Mouse (Mus musculus): Measurements from ENCODE around the gene Trio. TPM values are rescaled to one million over a fixed set of nuclear protein-coding genes. Genes with fewer than 3 reads are reported as not detected.

Gene Trio
- polyA plus RNA-seq, 1 experiment: 0.03 TPM

DNA sequence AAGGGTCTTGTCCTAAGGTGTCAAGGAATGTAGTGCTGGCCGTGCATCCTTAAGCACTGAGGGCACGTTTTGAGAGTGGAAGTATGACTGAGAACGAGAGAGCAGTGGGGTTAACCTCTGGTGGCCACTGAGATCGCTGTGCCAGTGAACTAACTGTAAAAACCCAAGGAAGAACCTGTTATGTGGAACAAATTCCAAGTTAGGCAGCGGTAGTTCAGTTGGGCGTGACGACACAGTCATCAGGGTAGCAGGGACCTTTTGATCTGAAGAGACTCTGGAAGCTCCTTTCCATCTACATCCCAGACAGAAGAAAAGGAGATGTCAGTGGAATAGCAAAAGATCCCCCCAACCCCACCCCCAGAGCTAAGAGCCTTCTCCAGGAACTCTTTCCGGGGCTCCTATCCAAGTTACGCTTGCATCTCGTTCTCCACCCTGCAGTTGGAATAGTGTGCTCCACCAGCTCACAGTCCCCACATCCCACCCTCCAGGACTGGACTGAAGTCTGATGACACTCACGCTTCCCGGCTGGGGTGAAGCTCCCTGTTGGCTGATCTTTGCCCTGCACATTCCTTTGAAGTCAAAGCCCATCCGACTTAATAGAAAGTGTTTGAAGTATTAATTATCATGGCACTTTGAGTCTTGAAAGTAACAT, 38.6 kb upstream of the Trio start:
- Histone ChIP-seq H3K4me1 (ENCODE audit: control insufficient read depth) (no peaks in the 10 kb centered on the region), H3K9me3 (ENCODE audit: control insufficient read depth, low read length) (peaks cover 2% of the 10 kb centered on the region; the same call in 1 of the 2 replicates), H3K4me3 (replicated peaks) (no peak overlapping the region), H3K27me3 (ENCODE audit: control insufficient read depth) (no peaks in the 10 kb centered on the region), H3K36me3 (ENCODE audit: control insufficient read depth) (no peaks in the 10 kb centered on the region)
- TF ChIP-seq TAL1 (IDR thresholded peaks at IDR 0.05; ENCODE audit: low read length): no peak
- TF ChIP-seq GATA1 (IDR thresholded peaks at IDR 0.05; ENCODE audit: low read length): no peak

- no peaks in the 10 kb centered on the region for H3K27me3 ChIP-seq (ENCODE audit: control insufficient read depth)
- no peak for TF ChIP-seq TAL1 (IDR thresholded peaks at IDR 0.05; ENCODE audit: low read length)
- TF ChIP-seq GATA1 (IDR thresholded peaks at IDR 0.05; ENCODE audit: low read length): no peak
- H3K4me3 ChIP-seq (replicated peaks): no peak overlapping the region
- H3K9me3 ChIP-seq (ENCODE audit: control insufficient read depth, low read length): peaks cover 2% of the 10 kb centered on the region; the same call in 1 of the 2 replicates
- H3K36me3 ChIP-seq (ENCODE audit: control insufficient read depth): no peaks in the 10 kb centered on the region
- H3K4me1 ChIP-seq (ENCODE audit: control insufficient read depth): no peaks in the 10 kb centered on the region
Observed at GRCm38 (mm10) chr15:28063466-28063865, 37.8 kb upstream of the Trio start.

DNA sequence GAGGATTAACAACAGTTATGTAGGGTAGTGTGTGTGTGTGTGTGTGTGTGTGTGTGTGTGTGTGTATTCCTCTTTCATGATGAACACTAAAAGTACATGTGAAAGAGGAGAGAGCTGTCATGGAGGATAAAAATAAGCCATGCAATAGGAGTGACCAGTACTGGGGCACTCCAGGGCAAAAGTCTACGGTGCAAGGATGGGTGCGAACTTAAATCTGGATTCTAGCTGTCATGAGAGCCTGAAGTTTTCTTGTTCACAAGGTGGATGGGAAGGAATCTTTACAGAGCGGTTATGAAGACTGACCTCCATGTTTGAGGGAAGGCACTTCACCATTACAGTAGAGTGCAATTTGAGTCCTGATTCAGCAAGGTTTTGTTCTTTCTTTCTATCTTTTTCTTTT, 36.4 kb upstream of the Trio start:
- TF ChIP-seq TAL1 (IDR thresholded peaks at IDR 0.05; ENCODE audit: low read length) (no peak), GATA1 (IDR thresholded peaks at IDR 0.05; ENCODE audit: low read length) (no peak)
- Histone ChIP-seq H3K4me3 (replicated peaks) (no peak overlapping the region), H3K27me3 (ENCODE audit: control insufficient read depth) (no peaks in the 10 kb centered on the region), H3K9me3 (ENCODE audit: control insufficient read depth, low read length) (peaks cover 2% of the 10 kb centered on the region; the same call in 1 of the 2 replicates), H3K4me1 (ENCODE audit: control insufficient read depth) (no peaks in the 10 kb centered on the region), H3K36me3 (ENCODE audit: control insufficient read depth) (no peaks in the 10 kb centered on the region)

DNA sequence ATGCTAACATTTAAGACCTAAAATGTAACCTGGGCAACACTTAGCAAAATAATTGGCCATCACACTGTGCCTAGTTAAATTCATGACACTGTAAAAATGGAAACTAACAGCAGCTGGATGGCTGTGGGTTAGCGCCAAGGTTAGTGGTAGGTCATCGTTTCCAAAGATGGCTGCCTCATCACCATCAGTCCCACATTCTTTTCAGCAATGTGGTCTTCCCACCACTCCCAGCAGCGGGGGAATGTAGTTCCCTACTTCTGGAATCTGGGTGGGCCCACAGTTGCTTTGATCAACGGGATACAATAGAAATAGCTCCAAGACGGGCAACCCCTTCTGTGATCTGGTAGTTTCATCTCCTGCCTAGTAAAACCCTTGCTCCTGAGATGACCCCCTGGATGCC, 35.3 kb upstream of the Trio start:
- Histone ChIP-seq H3K9me3 (ENCODE audit: control insufficient read depth, low read length) (peaks cover 2% of the 10 kb centered on the region; the same call in 1 of the 2 replicates), H3K36me3 (ENCODE audit: control insufficient read depth) (no peaks in the 10 kb centered on the region), H3K27me3 (ENCODE audit: control insufficient read depth) (no peaks in the 10 kb centered on the region), H3K4me1 (ENCODE audit: control insufficient read depth) (no peaks in the 10 kb centered on the region), H3K4me3 (replicated peaks) (no peak overlapping the region)
- TF ChIP-seq GATA1 (IDR thresholded peaks at IDR 0.05; ENCODE audit: low read length) (no peak), TAL1 (IDR thresholded peaks at IDR 0.05; ENCODE audit: low read length) (no peak)

DNA sequence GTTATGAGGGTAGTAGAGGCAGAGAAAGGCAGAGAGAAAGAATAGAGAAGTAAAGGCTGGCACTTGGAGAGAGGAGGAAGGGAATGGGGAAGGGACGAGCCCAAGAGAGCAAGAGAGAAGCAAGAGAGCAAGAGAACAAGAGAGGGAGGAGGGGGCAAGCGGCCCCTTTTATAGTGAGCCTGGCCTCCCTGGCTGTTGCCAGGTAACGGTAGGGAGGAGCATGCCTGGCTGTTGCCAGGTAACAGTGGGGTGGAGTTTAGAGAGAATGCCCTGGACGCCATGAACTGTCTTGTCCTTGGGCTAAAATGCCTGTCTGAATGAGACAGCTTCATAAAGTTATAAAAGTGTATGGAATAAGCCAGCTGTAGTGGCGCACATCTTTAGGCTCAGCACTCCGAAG, 34.8 kb upstream of the Trio start:
- no peaks in the 10 kb centered on the region for H3K27me3 ChIP-seq (ENCODE audit: control insufficient read depth)
- H3K9me3 ChIP-seq (ENCODE audit: control insufficient read depth, low read length): peaks cover 2% of the 10 kb centered on the region; the same call in 1 of the 2 replicates
- no peak for TF ChIP-seq GATA1 (IDR thresholded peaks at IDR 0.05; ENCODE audit: low read length)
- no peak for TF ChIP-seq TAL1 (IDR thresholded peaks at IDR 0.05; ENCODE audit: low read length)
- no peak overlapping the region for H3K4me3 ChIP-seq (replicated peaks)
- no peaks in the 10 kb centered on the region for H3K36me3 ChIP-seq (ENCODE audit: control insufficient read depth)
- no peaks in the 10 kb centered on the region for H3K4me1 ChIP-seq (ENCODE audit: control insufficient read depth)

DNA sequence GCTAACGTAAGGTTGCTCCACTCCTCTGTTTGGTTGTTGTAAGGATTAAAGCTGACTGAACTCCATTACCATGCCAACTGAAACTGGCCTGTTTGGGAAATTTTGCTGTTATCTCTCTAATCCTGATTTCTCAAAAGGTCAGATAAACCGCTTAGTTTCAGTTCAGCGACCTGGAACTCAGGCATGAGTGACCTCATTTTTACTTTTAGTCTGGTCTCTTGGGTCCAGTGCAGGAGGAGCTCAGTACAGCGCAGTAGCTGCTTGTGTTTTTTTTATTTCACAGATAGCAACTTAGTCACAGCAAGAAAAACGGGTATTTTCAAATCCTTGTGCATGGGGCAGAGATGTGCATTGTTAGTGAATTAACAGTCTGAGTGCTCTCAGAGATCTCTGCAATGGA, 31.9 kb upstream of the Trio start:
- Histone ChIP-seq H3K9me3 (ENCODE audit: control insufficient read depth, low read length) (peaks cover 1% of the 10 kb centered on the region; the same call in 1 of the 2 replicates), H3K36me3 (ENCODE audit: control insufficient read depth) (no peaks in the 10 kb centered on the region), H3K4me3 (replicated peaks) (no peak overlapping the region), H3K4me1 (ENCODE audit: control insufficient read depth) (no peaks in the 10 kb centered on the region), H3K27me3 (ENCODE audit: control insufficient read depth) (no peaks in the 10 kb centered on the region)
- TF ChIP-seq TAL1 (IDR thresholded peaks at IDR 0.05; ENCODE audit: low read length) (no peak), GATA1 (IDR thresholded peaks at IDR 0.05; ENCODE audit: low read length) (no peak)

DNA sequence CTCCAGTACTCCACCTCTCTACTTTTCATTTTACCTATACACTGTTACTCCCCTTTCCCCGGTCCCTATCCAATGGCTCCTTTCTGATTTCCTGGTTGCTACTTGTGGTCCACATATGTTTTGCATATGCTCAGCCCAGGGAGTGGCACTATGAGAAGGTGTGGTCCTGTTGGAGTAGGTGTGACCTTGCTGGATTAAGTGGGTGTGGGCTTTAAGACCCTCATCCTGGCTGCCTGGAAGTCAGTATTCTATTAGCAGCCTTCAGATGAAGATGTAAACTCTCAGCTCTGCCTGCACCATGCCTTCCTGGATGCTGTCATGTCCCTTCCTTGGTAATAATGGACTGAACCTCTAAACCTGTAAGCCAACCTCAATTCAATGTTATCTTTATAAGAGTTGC, 29.1 kb upstream of the Trio start:
- no peaks in the 10 kb centered on the region for H3K27me3 ChIP-seq (ENCODE audit: control insufficient read depth)
- no peaks in the 10 kb centered on the region for H3K9me3 ChIP-seq (ENCODE audit: control insufficient read depth, low read length)
- TF ChIP-seq TAL1 (IDR thresholded peaks at IDR 0.05; ENCODE audit: low read length): no peak
- H3K4me3 ChIP-seq (replicated peaks): no peak overlapping the region
- H3K4me1 ChIP-seq (ENCODE audit: control insufficient read depth): no peaks in the 10 kb centered on the region
- no peaks in the 10 kb centered on the region for H3K36me3 ChIP-seq (ENCODE audit: control insufficient read depth)

DNA sequence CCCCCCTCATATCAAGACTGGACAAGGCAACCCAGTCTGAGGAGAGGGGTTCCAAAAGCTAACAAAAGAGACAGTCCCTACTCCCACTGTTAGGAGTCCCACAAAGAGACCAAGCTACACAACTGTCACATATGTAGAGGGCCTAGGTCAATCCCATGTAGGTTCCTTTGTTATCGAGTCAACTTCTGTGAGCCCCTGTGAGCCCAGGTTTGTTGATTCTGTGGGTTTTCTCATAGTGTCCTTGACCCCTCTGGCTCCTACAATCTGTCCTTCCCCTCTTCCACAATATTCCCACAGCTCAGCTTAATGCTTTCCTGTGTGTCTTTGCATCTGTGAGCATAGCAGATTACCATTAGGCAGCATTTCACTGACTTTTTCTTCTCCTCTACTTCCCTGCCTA, 28.5 kb upstream of the Trio start:
- H3K4me1 ChIP-seq (ENCODE audit: control insufficient read depth): no peaks in the 10 kb centered on the region
- H3K9me3 ChIP-seq (ENCODE audit: control insufficient read depth, low read length): no peaks in the 10 kb centered on the region
- TF ChIP-seq TAL1 (IDR thresholded peaks at IDR 0.05; ENCODE audit: low read length) (no peak), GATA1 (IDR thresholded peaks at IDR 0.05; ENCODE audit: low read length) (no peak)
- H3K27me3 ChIP-seq (ENCODE audit: control insufficient read depth): no peaks in the 10 kb centered on the region
- no peaks in the 10 kb centered on the region for H3K36me3 ChIP-seq (ENCODE audit: control insufficient read depth)
- H3K4me3 ChIP-seq (replicated peaks): no peak overlapping the region

DNA sequence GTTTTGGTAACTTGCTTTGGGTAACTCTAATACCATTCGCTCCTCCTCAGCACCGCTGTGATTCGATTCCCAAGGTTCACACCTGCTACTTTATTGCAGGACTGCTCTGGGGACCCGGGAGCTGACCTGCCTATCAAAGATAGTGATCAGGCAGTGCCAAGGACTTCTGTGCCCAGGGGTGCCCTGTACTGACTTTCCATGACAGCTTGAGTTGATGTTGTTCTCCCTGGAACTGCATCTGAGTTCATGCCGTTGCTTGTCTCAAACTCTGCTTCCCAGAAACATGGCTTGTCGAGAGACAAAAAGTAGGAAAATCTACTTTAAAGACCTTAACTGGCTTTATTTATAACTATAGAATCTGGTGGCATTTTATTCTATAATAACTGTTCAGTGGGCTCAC, 27.6 kb upstream of the Trio start:
- no peak overlapping the region for H3K4me3 ChIP-seq (replicated peaks)
- H3K27me3 ChIP-seq (ENCODE audit: control insufficient read depth): no peaks in the 10 kb centered on the region
- H3K9me3 ChIP-seq (ENCODE audit: control insufficient read depth, low read length): no peaks in the 10 kb centered on the region
- no peak for TF ChIP-seq TAL1 (IDR thresholded peaks at IDR 0.05; ENCODE audit: low read length)
- TF ChIP-seq GATA1 (IDR thresholded peaks at IDR 0.05; ENCODE audit: low read length): no peak
- H3K36me3 ChIP-seq (ENCODE audit: control insufficient read depth): no peaks in the 10 kb centered on the region
- H3K4me1 ChIP-seq (ENCODE audit: control insufficient read depth): no peaks in the 10 kb centered on the region

DNA sequence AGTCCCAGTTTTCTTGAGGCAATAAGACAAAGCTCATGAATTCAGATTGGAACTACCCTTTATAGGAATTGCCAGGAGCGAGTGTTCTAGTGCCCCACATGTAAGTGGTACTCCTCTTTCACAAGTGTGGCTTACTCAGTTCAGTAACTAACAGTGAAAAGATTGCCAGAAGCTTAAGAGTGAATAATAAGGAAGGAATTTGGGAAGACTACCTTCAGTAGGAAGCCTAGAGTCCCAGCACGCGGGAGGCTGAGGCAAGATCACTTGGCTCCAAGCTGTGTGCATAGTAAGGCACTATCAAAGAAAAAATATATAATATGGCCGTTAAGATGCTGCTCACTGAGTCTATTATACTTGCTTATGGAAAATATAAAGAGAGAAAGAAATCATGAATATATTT, 26.2 kb upstream of the Trio start:
- no peaks in the 10 kb centered on the region for H3K36me3 ChIP-seq (ENCODE audit: control insufficient read depth)
- H3K9me3 ChIP-seq (ENCODE audit: control insufficient read depth, low read length): no peaks in the 10 kb centered on the region
- H3K4me3 ChIP-seq (replicated peaks): no peak overlapping the region
- no peaks in the 10 kb centered on the region for H3K4me1 ChIP-seq (ENCODE audit: control insufficient read depth)
- no peaks in the 10 kb centered on the region for H3K27me3 ChIP-seq (ENCODE audit: control insufficient read depth)
- TF ChIP-seq TAL1 (IDR thresholded peaks at IDR 0.05; ENCODE audit: low read length) (no peak), GATA1 (IDR thresholded peaks at IDR 0.05; ENCODE audit: low read length) (no peak)
